Comparison of ENCODE assay signal across 14 mouse cellular contexts in the genomic region with DNA sequence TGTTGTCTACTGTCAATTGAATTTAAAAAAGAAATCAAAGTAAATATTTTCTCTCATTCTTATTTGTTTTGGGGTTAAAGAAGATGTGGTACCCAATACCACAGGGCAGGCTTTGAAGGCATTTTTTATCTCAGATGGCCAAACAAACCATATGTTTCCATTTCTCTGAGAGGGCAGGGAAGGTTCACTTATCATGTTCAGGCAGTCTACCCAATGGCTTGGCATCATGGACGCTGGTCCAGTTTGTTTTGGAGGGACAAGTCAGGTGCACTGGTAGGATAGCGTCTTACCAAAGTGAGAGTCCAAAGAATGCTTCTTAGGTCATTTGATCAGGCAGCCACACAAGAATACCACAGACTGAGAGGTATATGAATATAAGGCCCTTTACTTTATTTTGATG.
"Had no signal": no experiment of that assay in that cellular context is flagged by ENCODE, and none has a peak within 500 bp of the region (broad histone marks: within the 10 kb centered on the region; RNA-seq: fewer than 3 reads in every experiment).

No protein-coding gene starts in this region.

- H3K4me3 ChIP-seq: layer of hippocampus, adult 2 months; limb, embryonic 10.5 days; midbrain, embryonic 12.5 days; neural tube, embryonic 15.5 days had no signal

- ATAC-seq: lung, postnatal 0 days; midbrain, embryonic 16.5 days had no signal

- H3K36me3 ChIP-seq: limb, embryonic 10.5 days; midbrain, embryonic 12.5 days; neural tube, embryonic 15.5 days had no signal

- DNase-seq: kidney, adult 11 months; kidney, postnatal 10 days; kidney, postnatal 4 days; lung, adult 2 months; lung, postnatal 36 days; thymus, adult 18-20 months; thymus, postnatal 25 days had no signal

- H3K9ac ChIP-seq: midbrain, embryonic 12.5 days; neural tube, embryonic 15.5 days had no signal

- H3K4me2 ChIP-seq: midbrain, embryonic 12.5 days; neural tube, embryonic 15.5 days had no signal

- H3K27ac ChIP-seq: layer of hippocampus, adult 2 months; limb, embryonic 10.5 days; midbrain, embryonic 12.5 days; neural tube, embryonic 15.5 days; stomach, postnatal 0 days had no signal

- H3K9me3 ChIP-seq: limb, embryonic 10.5 days; midbrain, embryonic 12.5 days; neural tube, embryonic 15.5 days had no signal

- H3K27me3 ChIP-seq: midbrain, embryonic 12.5 days; neural tube, embryonic 15.5 days had no signal
